Mouse (Mus musculus): ENCODE data around the gene Rpp21. TPM values are rescaled to one million over a fixed set of nuclear protein-coding genes. Genes with fewer than 3 reads are reported as not detected.
"Not testable (repeated sequence)": the region's sequence is repeated elsewhere in the genome, so short reads cannot be mapped to it uniquely, and the experiment has no call there.

Rpp21 gene
- polyA plus RNA-seq, 1 experiment from 2014 or later, result 149 TPM

- H3K4me3 ChIP-seq (replicated peaks), result no peak overlapping the region
- peaks cover 76% of the 10 kb centered on the region for H3K36me3 ChIP-seq
- peaks cover 5% of the 10 kb centered on the region for H3K4me1 ChIP-seq
- no peaks in the 10 kb centered on the region for H3K27me3 ChIP-seq (replicated peaks)
- H3K9ac ChIP-seq (replicated peaks), result no peak overlapping the region
- no peak overlapping the region for H3K4me2 ChIP-seq
- no peaks in the 10 kb centered on the region for H3K9me3 ChIP-seq (replicated peaks)
- no peak overlapping the region for H3K27ac ChIP-seq (replicated peaks)
- no peak for ATAC-seq (ENCODE audit: low FRiP score)
- 90% methylated on average over 9 of the region's 9 CpGs for WGBS
Measured at GRCm38 (mm10) chr17:36261511-36262166, 3.8 kb upstream of the Rpp21 start.

DNA sequence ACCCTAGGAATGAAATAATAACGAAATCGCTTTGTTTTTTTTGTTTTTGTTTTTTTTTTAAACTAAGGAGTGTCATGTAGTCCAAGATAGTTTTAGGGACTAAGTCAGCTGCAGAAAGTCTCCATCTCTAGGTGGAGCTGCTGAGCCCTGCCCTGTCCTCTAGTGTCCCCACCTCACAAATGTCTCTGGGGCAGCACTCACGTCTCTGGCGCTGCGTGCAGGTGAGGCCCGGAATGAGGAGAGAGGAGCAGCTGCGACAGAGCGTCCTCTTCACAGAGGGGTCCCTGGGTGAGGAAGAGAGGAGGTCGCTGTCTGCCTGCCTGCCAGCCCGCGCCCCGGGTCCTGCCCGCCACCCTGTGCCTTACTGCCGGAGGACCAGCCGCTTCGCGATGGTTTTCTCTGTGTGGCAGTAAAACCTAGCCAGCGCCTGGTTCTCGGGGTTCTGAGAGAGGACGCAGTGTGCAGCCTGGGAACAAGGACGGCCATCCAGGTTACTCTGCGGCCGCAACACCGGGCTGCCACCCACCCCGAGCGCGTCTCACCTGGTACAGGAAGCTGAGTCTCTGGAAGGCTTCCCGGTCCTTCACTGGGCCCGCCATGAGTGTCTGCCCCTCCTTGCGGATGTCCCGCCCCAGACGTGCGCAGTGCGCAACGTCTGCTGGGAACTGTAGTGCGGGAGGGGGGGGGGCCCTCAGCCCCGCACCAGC, 475 bp downstream of the Rpp21 start:
- no peaks in the 10 kb centered on the region; the same call in 1 of the 2 replicates for H3K27me3 ChIP-seq (replicated peaks)
- WGBS, result under 1% methylated on average over 37 of the region's 37 CpGs
- H3K9me3 ChIP-seq (replicated peaks), result no peaks in the 10 kb centered on the region
- peak overlapping the region; percentile 63 for H3K4me2 ChIP-seq
- H3K4me3 ChIP-seq (replicated peaks), result peak overlapping the region; percentile 82
- peak; percentile 98 for ATAC-seq (ENCODE audit: low FRiP score)
- peak overlapping the region; percentile 87 for H3K9ac ChIP-seq (replicated peaks)
- peaks cover 42% of the 10 kb centered on the region for H3K36me3 ChIP-seq
- peaks cover 8% of the 10 kb centered on the region for H3K4me1 ChIP-seq
- peak overlapping the region; percentile 93 for H3K27ac ChIP-seq (replicated peaks)

GRCm38 (mm10) chr17:36253087-36253600, 4.7 kb downstream of the Rpp21 start:
- 73% methylated on average over 6 of the region's 6 CpGs for WGBS
- H3K4me3 ChIP-seq (replicated peaks), result no peak overlapping the region
- H3K9ac ChIP-seq (replicated peaks), result no peak overlapping the region
- peaks cover 12% of the 10 kb centered on the region for H3K4me1 ChIP-seq
- no peak overlapping the region for H3K4me2 ChIP-seq
- peaks cover 4% of the 10 kb centered on the region; the same call in 1 of the 2 replicates for H3K36me3 ChIP-seq
- no peak overlapping the region for H3K27ac ChIP-seq (replicated peaks)
- ATAC-seq (ENCODE audit: low FRiP score), result no peak
- H3K9me3 ChIP-seq (replicated peaks), result no peaks in the 10 kb centered on the region
- peaks cover 21% of the 10 kb centered on the region for H3K27me3 ChIP-seq (replicated peaks)

- peaks cover 24% of the 10 kb centered on the region for H3K27me3 ChIP-seq (replicated peaks)
- ATAC-seq (ENCODE audit: low FRiP score), result no peak
- peak overlapping the region; percentile 55 for H3K4me2 ChIP-seq
- H3K4me1 ChIP-seq, result peaks cover 12% of the 10 kb centered on the region
- 8% methylated on average over 25 of the region's 25 CpGs for WGBS
- peaks cover 4% of the 10 kb centered on the region; the same call in 1 of the 2 replicates for H3K36me3 ChIP-seq
- H3K9ac ChIP-seq (replicated peaks), result no peak overlapping the region
- H3K27ac ChIP-seq (replicated peaks), result no peak overlapping the region
- peak overlapping the region; percentile 22; the same call in 1 of the 2 replicates for H3K4me3 ChIP-seq (replicated peaks)
- H3K9me3 ChIP-seq (replicated peaks), result no peaks in the 10 kb centered on the region
Measured at GRCm38 (mm10) chr17:36252250-36252876, 5.5 kb downstream of the Rpp21 start.

DNA sequence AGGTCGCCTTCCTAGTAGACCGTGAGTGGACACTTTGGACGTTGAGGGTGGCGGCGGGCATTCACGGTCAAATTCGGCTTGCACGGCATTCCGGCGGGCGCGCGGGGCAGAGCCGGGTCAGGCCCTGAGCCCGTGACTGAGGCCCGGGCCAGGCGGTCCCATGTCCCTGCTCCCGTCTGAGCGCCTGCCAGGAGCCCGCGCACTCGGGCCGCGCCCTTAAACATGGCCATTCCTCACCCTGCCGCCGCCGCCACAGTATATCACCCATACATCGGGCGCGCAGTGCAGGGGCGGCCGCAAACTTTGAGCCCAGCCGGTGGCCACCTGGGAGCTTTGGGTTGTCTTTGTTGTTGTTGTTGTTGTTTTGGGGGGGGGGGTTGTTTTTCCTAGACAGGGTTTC, 9.0 kb downstream of the Rpp21 start:
- Histone ChIP-seq H3K27me3 (replicated peaks) (peaks cover 24% of the 10 kb centered on the region), H3K36me3 (no peaks in the 10 kb centered on the region), H3K9ac (replicated peaks) (no peak overlapping the region), H3K27ac (replicated peaks) (no peak overlapping the region), H3K4me1 (peaks cover 5% of the 10 kb centered on the region; the same call in 1 of the 2 replicates), H3K9me3 (replicated peaks) (no peaks in the 10 kb centered on the region), H3K4me3 (replicated peaks) (no peak overlapping the region), H3K4me2 (peak overlapping the region; percentile 34)
- WGBS, result 34% methylated on average over 33 of the region's 33 CpGs
- ATAC-seq (ENCODE audit: low FRiP score), result no peak

DNA sequence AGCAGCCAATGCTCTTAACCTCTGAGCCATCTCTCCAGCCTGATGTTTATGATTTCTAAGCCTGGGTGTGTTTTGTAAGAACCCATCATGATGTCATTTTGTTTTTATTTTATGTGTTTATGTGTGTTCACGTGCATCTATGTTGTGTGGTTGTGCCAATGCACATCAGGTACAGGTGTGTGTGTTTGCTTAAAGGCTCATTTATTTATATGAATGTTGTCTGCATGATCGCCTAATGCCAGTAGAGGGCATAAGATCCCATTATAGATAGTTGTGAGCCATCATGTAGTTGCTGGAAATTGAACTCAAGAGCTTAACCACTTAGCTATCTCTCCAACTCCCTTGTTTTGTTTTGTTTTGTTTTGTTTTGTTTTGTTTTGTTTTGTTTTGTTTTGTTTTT, 12.1 kb downstream of the Rpp21 start:
- 88% methylated on average over 2 of the region's 2 CpGs for WGBS

GRCm38 (mm10) chr17:36244031-36244430, 13.8 kb downstream of the Rpp21 start:
- H3K4me2 ChIP-seq, result no peak overlapping the region
- ATAC-seq (ENCODE audit: low FRiP score), result no peak
- H3K9ac ChIP-seq (replicated peaks), result no peak overlapping the region
- H3K4me3 ChIP-seq (replicated peaks), result no peak overlapping the region
- no peaks in the 10 kb centered on the region for H3K9me3 ChIP-seq (replicated peaks)
- H3K4me1 ChIP-seq, result no peaks in the 10 kb centered on the region
- no peak overlapping the region for H3K27ac ChIP-seq (replicated peaks)
- WGBS, result 37% methylated on average over 5 of the region's 5 CpGs
- no peaks in the 10 kb centered on the region for H3K36me3 ChIP-seq
- H3K27me3 ChIP-seq (replicated peaks), result peaks cover 17% of the 10 kb centered on the region

More for the DNA sequence above, 12.1 kb downstream of the Rpp21 start:
- Histone ChIP-seq H3K27me3 (replicated peaks) (peaks cover 21% of the 10 kb centered on the region), H3K27ac (replicated peaks) (no peak overlapping the region), H3K4me1 (no peaks in the 10 kb centered on the region), H3K4me3 (replicated peaks) (no peak overlapping the region), H3K36me3 (no peaks in the 10 kb centered on the region), H3K4me2 (no peak overlapping the region), H3K9ac (replicated peaks) (no peak overlapping the region), H3K9me3 (replicated peaks) (no peaks in the 10 kb centered on the region)
- ATAC-seq (ENCODE audit: low FRiP score), result no peak

- Histone ChIP-seq H3K4me1 (peaks cover 7% of the 10 kb centered on the region), H3K4me2 (no peak overlapping the region), H3K27ac (replicated peaks) (no peak overlapping the region), H3K9ac (replicated peaks) (no peak overlapping the region), H3K27me3 (replicated peaks) (peaks cover 28% of the 10 kb centered on the region), H3K36me3 (no peaks in the 10 kb centered on the region), H3K9me3 (replicated peaks) (no peaks in the 10 kb centered on the region), H3K4me3 (replicated peaks) (no peak overlapping the region)
- WGBS, result 20% methylated on average over 5 of the region's 5 CpGs
- no peak for ATAC-seq (ENCODE audit: low FRiP score)
Measured at GRCm38 (mm10) chr17:36240637-36241213, 17.1 kb downstream of the Rpp21 start.

DNA sequence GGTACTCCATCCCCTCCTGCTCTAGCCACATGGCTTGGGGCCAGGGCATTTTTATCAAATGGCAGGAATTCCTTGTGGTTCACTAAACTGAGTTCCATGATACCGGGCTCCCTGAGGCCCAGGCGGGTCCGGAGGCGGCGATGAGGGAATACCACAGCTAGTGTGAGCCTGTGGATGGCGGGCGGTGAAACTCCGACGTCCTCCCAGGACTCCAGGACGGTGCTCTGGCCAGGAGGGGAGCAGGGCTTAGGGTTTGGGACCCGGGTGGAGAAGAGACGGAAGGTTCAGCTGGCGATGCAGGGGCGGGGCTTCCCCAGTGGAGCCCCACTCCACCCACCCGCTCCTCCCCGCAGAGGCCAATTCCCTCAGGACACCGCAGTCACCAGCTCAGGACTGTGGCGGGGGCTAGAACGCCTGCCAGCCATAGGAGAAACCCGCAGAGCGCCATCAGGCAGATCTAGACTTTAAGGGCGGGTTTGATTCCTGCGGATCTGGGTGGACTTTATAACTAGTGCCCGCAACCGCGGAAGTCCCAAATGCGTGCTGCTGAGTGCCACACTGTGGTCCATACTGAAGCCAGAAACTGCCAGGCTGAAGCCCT, 20.4 kb downstream of the Rpp21 start:
- H3K27ac ChIP-seq (replicated peaks), result no peak overlapping the region
- no peaks in the 10 kb centered on the region for H3K36me3 ChIP-seq
- H3K4me1 ChIP-seq, result peaks cover 7% of the 10 kb centered on the region
- no peaks in the 10 kb centered on the region for H3K9me3 ChIP-seq (replicated peaks)
- ATAC-seq (ENCODE audit: low FRiP score), result peak; percentile 53; the same call in 1 of the 2 replicates
- 3% methylated on average over 27 of the region's 27 CpGs for WGBS
- peak overlapping the region; percentile 30 for H3K4me3 ChIP-seq (replicated peaks)
- peak overlapping the region; percentile 65 for H3K4me2 ChIP-seq
- peak overlapping the region; percentile 34 for H3K9ac ChIP-seq (replicated peaks)
- peaks cover 39% of the 10 kb centered on the region for H3K27me3 ChIP-seq (replicated peaks)

- not testable (repeated sequence) for ATAC-seq (ENCODE audit: low FRiP score); H3K4me2 ChIP-seq; H3K4me1 ChIP-seq; H3K4me3 ChIP-seq (replicated peaks); H3K27ac ChIP-seq (replicated peaks); H3K9ac ChIP-seq (replicated peaks); H3K9me3 ChIP-seq (replicated peaks); H3K36me3 ChIP-seq
- peaks cover 36% of the 10 kb centered on the region for H3K27me3 ChIP-seq (replicated peaks)
- 31% methylated on average over 9 of the region's 9 CpGs for WGBS
Measured at GRCm38 (mm10) chr17:36235300-36235699, 22.6 kb downstream of the Rpp21 start.

DNA sequence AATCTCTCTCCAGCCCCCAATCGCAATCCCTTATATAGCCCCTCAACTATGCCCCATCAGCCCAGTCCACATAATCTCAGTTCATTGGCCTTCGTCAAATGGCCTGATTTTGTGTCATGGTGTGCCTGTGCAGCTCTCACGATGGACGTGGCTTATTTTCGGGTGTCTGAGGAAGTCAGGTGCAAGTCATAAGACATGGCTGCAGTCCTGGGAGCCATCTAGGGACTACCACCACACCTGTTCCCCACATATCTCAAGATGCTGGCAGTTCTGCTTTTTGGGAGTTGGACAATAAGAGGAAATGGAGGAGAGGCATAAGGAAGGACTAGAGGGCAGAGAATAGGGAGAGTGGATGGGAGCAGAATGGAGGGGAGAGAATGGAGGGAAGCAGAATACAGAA, 24.3 kb downstream of the Rpp21 start:
- H3K36me3 ChIP-seq, result no peaks in the 10 kb centered on the region
- ATAC-seq (ENCODE audit: low FRiP score), result no peak
- no peaks in the 10 kb centered on the region for H3K9me3 ChIP-seq (replicated peaks)
- peaks cover 7% of the 10 kb centered on the region for H3K4me1 ChIP-seq
- H3K27ac ChIP-seq (replicated peaks), result no peak overlapping the region
- 83% methylated on average over 5 of the region's 5 CpGs for WGBS
- H3K4me2 ChIP-seq, result no peak overlapping the region
- H3K27me3 ChIP-seq (replicated peaks), result peaks cover 49% of the 10 kb centered on the region
- H3K9ac ChIP-seq (replicated peaks), result no peak overlapping the region
- no peak overlapping the region for H3K4me3 ChIP-seq (replicated peaks)

Data from neural tube, embryonic 15.5 days (tissue).